ENCODE assay signal across 21 mouse cellular contexts in genomic region chr12:36680883-36681505, GRCm38 (mm10).
DNase-seq lines count a peak whose midpoint lies in the region; ATAC-seq and TF ChIP-seq lines count a peak whose summit lies in the region.
"Had no signal": no experiment of that assay in that cellular context is flagged by ENCODE, and none has a peak within 500 bp of the region (broad histone marks: within the 10 kb centered on the region; RNA-seq: fewer than 3 reads in every experiment).

No protein-coding gene starts in this region.

- H3K36me3 ChIP-seq in forebrain, embryonic 14.5 days (ENCODE audit: control insufficient read depth, insufficient read depth, low read length) = no peaks in the 10 kb centered on the region
- H3K36me3 ChIP-seq in forebrain, postnatal 0 days (ENCODE audit: insufficient read depth) = no peaks in the 10 kb centered on the region
- H3K36me3 ChIP-seq in hindbrain, embryonic 13.5 days = no peaks in the 10 kb centered on the region
- no peaks in the 10 kb centered on the region for H3K36me3 ChIP-seq in hindbrain, embryonic 12.5 days
- no peaks in the 10 kb centered on the region for H3K36me3 ChIP-seq in neural tube, embryonic 13.5 days
- H3K36me3 ChIP-seq in neural tube, embryonic 15.5 days = no peaks in the 10 kb centered on the region
- no peaks in the 10 kb centered on the region for H3K36me3 ChIP-seq in heart, embryonic 12.5 days
- H3K36me3 ChIP-seq: embryonic facial prominence, embryonic 13.5 days; G1E; heart, embryonic 13.5 days had no signal

- no peak overlapping the region for H3K4me3 ChIP-seq in forebrain, embryonic 14.5 days (ENCODE audit: low read depth, low read length)
- H3K4me3 ChIP-seq in forebrain, postnatal 0 days (ENCODE audit: low read depth, low read length) = no peak overlapping the region
- no peak overlapping the region for H3K4me3 ChIP-seq in hindbrain, embryonic 13.5 days
- H3K4me3 ChIP-seq in hindbrain, embryonic 12.5 days = no peak overlapping the region
- H3K4me3 ChIP-seq in neural tube, embryonic 13.5 days = no peak overlapping the region
- no peak overlapping the region for H3K4me3 ChIP-seq in neural tube, embryonic 15.5 days (replicated peaks)
- H3K4me3 ChIP-seq in heart, embryonic 12.5 days = no peak overlapping the region
- H3K4me3 ChIP-seq: embryonic facial prominence, embryonic 13.5 days; gastrocnemius, adult 2 months; heart, embryonic 13.5 days had no signal

- H3K27me3 ChIP-seq in forebrain, embryonic 14.5 days (replicated peaks; ENCODE audit: control insufficient read depth, insufficient read depth, low read length) = no peaks in the 10 kb centered on the region
- no peaks in the 10 kb centered on the region for H3K27me3 ChIP-seq in forebrain, postnatal 0 days (ENCODE audit: insufficient read depth, low read length)
- no peaks in the 10 kb centered on the region for H3K27me3 ChIP-seq in hindbrain, embryonic 13.5 days
- H3K27me3 ChIP-seq in hindbrain, embryonic 12.5 days = no peaks in the 10 kb centered on the region
- H3K27me3 ChIP-seq in neural tube, embryonic 13.5 days = no peaks in the 10 kb centered on the region
- no peaks in the 10 kb centered on the region for H3K27me3 ChIP-seq in neural tube, embryonic 15.5 days (replicated peaks)
- no peaks in the 10 kb centered on the region for H3K27me3 ChIP-seq in heart, embryonic 12.5 days (replicated peaks)
- H3K27me3 ChIP-seq: embryonic facial prominence, embryonic 13.5 days; heart, embryonic 13.5 days had no signal

- no peaks in the 10 kb centered on the region for H3K9me3 ChIP-seq in forebrain, embryonic 14.5 days (replicated peaks; ENCODE audit: control insufficient read depth, low read length)
- no peaks in the 10 kb centered on the region for H3K9me3 ChIP-seq in forebrain, postnatal 0 days (ENCODE audit: low read length)
- no peaks in the 10 kb centered on the region for H3K9me3 ChIP-seq in hindbrain, embryonic 13.5 days
- no peaks in the 10 kb centered on the region for H3K9me3 ChIP-seq in hindbrain, embryonic 12.5 days (replicated peaks)
- H3K9me3 ChIP-seq in neural tube, embryonic 13.5 days = no peaks in the 10 kb centered on the region
- no peaks in the 10 kb centered on the region for H3K9me3 ChIP-seq in neural tube, embryonic 15.5 days (replicated peaks)
- H3K9me3 ChIP-seq in heart, embryonic 12.5 days (replicated peaks) = no peaks in the 10 kb centered on the region
- H3K9me3 ChIP-seq: embryonic facial prominence, embryonic 13.5 days; heart, embryonic 13.5 days had no signal

- H3K27ac ChIP-seq in forebrain, embryonic 14.5 days (ENCODE audit: low read depth, low read length) = no peak overlapping the region
- no peak overlapping the region for H3K27ac ChIP-seq in forebrain, postnatal 0 days (ENCODE audit: low read depth, low read length)
- no peak overlapping the region for H3K27ac ChIP-seq in hindbrain, embryonic 13.5 days
- no peak overlapping the region for H3K27ac ChIP-seq in hindbrain, embryonic 12.5 days
- H3K27ac ChIP-seq in neural tube, embryonic 13.5 days (replicated peaks) = no peak overlapping the region
- H3K27ac ChIP-seq in neural tube, embryonic 15.5 days (replicated peaks) = no peak overlapping the region
- H3K27ac ChIP-seq in heart, embryonic 12.5 days (ENCODE audit: poor library complexity, severe bottlenecking) = no peak overlapping the region
- H3K27ac ChIP-seq: embryonic facial prominence, embryonic 13.5 days; gastrocnemius, adult 2 months; heart, embryonic 13.5 days; hindbrain, postnatal 0 days had no signal

- H3K4me2 ChIP-seq in forebrain, embryonic 14.5 days (ENCODE audit: low read length) = no peak overlapping the region
- no peak overlapping the region for H3K4me2 ChIP-seq in forebrain, postnatal 0 days (ENCODE audit: low read depth)
- no peak overlapping the region for H3K4me2 ChIP-seq in hindbrain, embryonic 13.5 days
- no peak overlapping the region for H3K4me2 ChIP-seq in hindbrain, embryonic 12.5 days (replicated peaks)
- no peak overlapping the region for H3K4me2 ChIP-seq in neural tube, embryonic 13.5 days
- no peak overlapping the region for H3K4me2 ChIP-seq in neural tube, embryonic 15.5 days
- H3K4me2 ChIP-seq in heart, embryonic 12.5 days = no peak overlapping the region
- H3K4me2 ChIP-seq: embryonic facial prominence, embryonic 13.5 days; heart, embryonic 13.5 days had no signal

- peak; percentile 38 for DNase-seq in forebrain, embryonic 14.5 days (ENCODE audit: low spot score)
- DNase-seq in forebrain, postnatal 0 days = no peak
- DNase-seq: adrenal gland, postnatal 10 days; B cell, adult 2 months; cerebellum, adult 11-12 months; cerebellum, adult 9-10 months; cerebellum, postnatal 36 days; gastrocnemius, adult 2 months; gastrocnemius, postnatal 25 days; heart, postnatal 36 days; kidney, adult 11 months had no signal

- no peak for TF ChIP-seq CTCF in forebrain, postnatal 0 days (IDR thresholded peaks at IDR 0.05; ENCODE audit: low read depth)

- 54% methylated on average over 2 of the region's 2 CpGs for WGBS in forebrain, embryonic 14.5 days
- 28% methylated on average over 2 of the region's 2 CpGs for WGBS in forebrain, postnatal 0 days
- 40% methylated on average over 2 of the region's 2 CpGs for WGBS in hindbrain, embryonic 13.5 days
- 45% methylated on average over 2 of the region's 2 CpGs for whole genome bisulfite sequencing in hindbrain, embryonic 12.5 days
- WGBS in neural tube, embryonic 13.5 days = 32% methylated on average over 2 of the region's 2 CpGs
- WGBS in neural tube, embryonic 15.5 days = 27% methylated on average over 2 of the region's 2 CpGs
- 84% methylated on average over 2 of the region's 2 CpGs for WGBS in heart, embryonic 12.5 days

- H3K4me1 ChIP-seq in forebrain, embryonic 14.5 days (ENCODE audit: control insufficient read depth, insufficient read depth, low read length) = no peaks in the 10 kb centered on the region
- H3K4me1 ChIP-seq in forebrain, postnatal 0 days (ENCODE audit: insufficient read depth) = no peaks in the 10 kb centered on the region
- H3K4me1 ChIP-seq in hindbrain, embryonic 13.5 days (replicated peaks) = no peaks in the 10 kb centered on the region
- no peaks in the 10 kb centered on the region for H3K4me1 ChIP-seq in hindbrain, embryonic 12.5 days
- H3K4me1 ChIP-seq in neural tube, embryonic 13.5 days (replicated peaks) = no peaks in the 10 kb centered on the region
- no peaks in the 10 kb centered on the region for H3K4me1 ChIP-seq in neural tube, embryonic 15.5 days
- no peaks in the 10 kb centered on the region for H3K4me1 ChIP-seq in heart, embryonic 12.5 days (replicated peaks)
- H3K4me1 ChIP-seq: embryonic facial prominence, embryonic 13.5 days; heart, embryonic 13.5 days had no signal

- no peak overlapping the region for H3K9ac ChIP-seq in forebrain, embryonic 14.5 days (ENCODE audit: low read length)
- H3K9ac ChIP-seq in forebrain, postnatal 0 days = no peak overlapping the region
- no peak overlapping the region for H3K9ac ChIP-seq in hindbrain, embryonic 13.5 days
- H3K9ac ChIP-seq in hindbrain, embryonic 12.5 days = no peak overlapping the region
- no peak overlapping the region for H3K9ac ChIP-seq in neural tube, embryonic 13.5 days
- no peak overlapping the region for H3K9ac ChIP-seq in neural tube, embryonic 15.5 days (replicated peaks)
- H3K9ac ChIP-seq in heart, embryonic 12.5 days = no peak overlapping the region
- H3K9ac ChIP-seq: embryonic facial prominence, embryonic 13.5 days; heart, embryonic 13.5 days had no signal

- ATAC-seq in forebrain, embryonic 14.5 days = peak; percentile 59; the same call in 1 of the 2 replicates
- no peak for ATAC-seq in forebrain, postnatal 0 days
- ATAC-seq in hindbrain, embryonic 13.5 days (ENCODE audit: low FRiP score) = peak; percentile 72; the same call in 1 of the 2 replicates
- ATAC-seq in hindbrain, embryonic 12.5 days (ENCODE audit: low FRiP score) = no peak
- ATAC-seq in neural tube, embryonic 13.5 days (ENCODE audit: low read depth) = peak; percentile 65
- ATAC-seq in neural tube, embryonic 15.5 days (ENCODE audit: low FRiP score) = no peak
- no peak for ATAC-seq in heart, embryonic 12.5 days (ENCODE audit: insufficient number of reproducible peaks, low FRiP score)
- ATAC-seq: CD4-positive, CD25-positive, alpha-beta regulatory T cell, adult 4 months; hindbrain, postnatal 0 days had no signal

Comparison
In these comparisons a context has a peak if more than half of its experiments do, and no peak if none do; other contexts are left out.
1. ATAC-seq: peak in forebrain, embryonic 14.5 days (single experiment), hindbrain, embryonic 13.5 days (single experiment) and neural tube, embryonic 13.5 days (single experiment); none in forebrain, postnatal 0 days (single experiment), hindbrain, embryonic 12.5 days (single experiment), neural tube, embryonic 15.5 days (single experiment) and heart, embryonic 12.5 days (single experiment).